Mouse (Mus musculus): Measurements from ENCODE around the gene Jmjd1c. TPM values are rescaled to one million over a fixed set of nuclear protein-coding genes. Genes with fewer than 3 reads are reported as not detected.

Gene Jmjd1c
- polyA plus RNA-seq, 1 experiment from 2014 or later = 42.4 TPM

- Histone ChIP-seq H3K9me3 (ENCODE audit: control insufficient read depth, low read length) (peaks cover 3% of the 10 kb centered on the region; the same call in 1 of the 2 replicates), H3K36me3 (ENCODE audit: control insufficient read depth, insufficient read depth, low read length) (peaks cover 23% of the 10 kb centered on the region), H3K4me3 (ENCODE audit: control insufficient read depth in 1 of 2, insufficient read depth in 1 of 2, low read depth in 1 of 2, low read length in 2 of 2) (no peak overlapping the region), H3K27ac (replicated peaks in 1 of 2; ENCODE audit: control insufficient read depth in 1 of 2, insufficient read depth in 1 of 2, low read depth in 2 of 2, low read length in 2 of 2) (no peak overlapping the region), H3K9ac (ENCODE audit: low read length) (no peak overlapping the region), H3K27me3 (ENCODE audit: control insufficient read depth, insufficient read depth, low read length) (no peaks in the 10 kb centered on the region), H3K4me2 (ENCODE audit: low read length) (no peak overlapping the region), H3K4me1 (ENCODE audit: control insufficient read depth in 2 of 2, insufficient read depth in 2 of 2, low read length in 2 of 2) (peaks cover 5 to 21% of the 10 kb centered on the region in 2 experiments)
- ATAC-seq (ENCODE audit: insufficient number of reproducible peaks, insufficient read depth, low FRiP score, low read depth) = no peak
- 70% methylated on average over 3 of the region's 3 CpGs for WGBS
Measured at GRCm38 (mm10) chr10:67193003-67193652, 97.2 kb downstream of the Jmjd1c start.

DNA sequence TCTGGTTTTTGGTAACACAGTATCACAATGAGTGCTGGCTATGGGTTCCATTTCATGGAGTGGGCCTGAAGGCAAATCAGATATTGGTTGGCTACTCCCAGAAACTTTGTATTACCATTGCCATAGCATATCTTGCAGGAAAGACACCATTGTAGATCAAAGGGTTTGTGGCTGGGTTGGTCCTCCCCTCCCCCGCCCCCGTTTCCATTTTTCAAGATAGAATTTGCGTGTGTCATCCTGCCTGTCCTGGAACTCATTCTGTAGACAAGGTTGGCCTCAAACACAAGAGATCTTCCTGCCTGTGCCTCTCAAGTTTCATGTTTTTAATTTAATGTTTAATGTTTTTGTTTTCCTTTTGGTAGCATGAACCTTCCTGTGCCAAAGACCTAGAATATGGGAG lies 98.1 kb downstream of the Jmjd1c start:
- ATAC-seq (ENCODE audit: insufficient number of reproducible peaks, insufficient read depth, low FRiP score, low read depth) = no peak
- no peak overlapping the region for H3K4me2 ChIP-seq (ENCODE audit: low read length)
- no peaks in the 10 kb centered on the region for H3K27me3 ChIP-seq (ENCODE audit: control insufficient read depth, insufficient read depth, low read length)
- peaks cover 3% of the 10 kb centered on the region; the same call in 1 of the 2 replicates for H3K9me3 ChIP-seq (ENCODE audit: control insufficient read depth, low read length)
- no peak overlapping the region for H3K9ac ChIP-seq (ENCODE audit: low read length)
- 95% methylated on average over 3 of the region's 3 CpGs for WGBS
- no peak overlapping the region for H3K27ac ChIP-seq (replicated peaks in 1 of 2; ENCODE audit: control insufficient read depth in 1 of 2, insufficient read depth in 1 of 2, low read depth in 2 of 2, low read length in 2 of 2)
- H3K4me1 ChIP-seq (ENCODE audit: control insufficient read depth in 2 of 2, insufficient read depth in 2 of 2, low read length in 2 of 2) = peaks cover 4 to 16% of the 10 kb centered on the region in 2 experiments
- H3K4me3 ChIP-seq (ENCODE audit: control insufficient read depth in 1 of 2, insufficient read depth in 1 of 2, low read depth in 1 of 2, low read length in 2 of 2) = no peak overlapping the region
- H3K36me3 ChIP-seq (ENCODE audit: control insufficient read depth, insufficient read depth, low read length) = peaks cover 23% of the 10 kb centered on the region

- 97% methylated on average over 1 of the region's 1 CpGs for WGBS
- Histone ChIP-seq H3K4me1 (ENCODE audit: control insufficient read depth in 2 of 2, insufficient read depth in 2 of 2, low read length in 2 of 2) (peaks cover 3 to 22% of the 10 kb centered on the region in 2 experiments; a peak in 3 of 4 replicates), H3K4me3 (ENCODE audit: control insufficient read depth in 1 of 2, insufficient read depth in 1 of 2, low read depth in 1 of 2, low read length in 2 of 2) (no peak overlapping the region), H3K9me3 (ENCODE audit: control insufficient read depth, low read length) (peaks cover 3% of the 10 kb centered on the region; the same call in 1 of the 2 replicates), H3K27ac (replicated peaks in 1 of 2; ENCODE audit: control insufficient read depth in 1 of 2, insufficient read depth in 1 of 2, low read depth in 2 of 2, low read length in 2 of 2) (no peak overlapping the region), H3K36me3 (ENCODE audit: control insufficient read depth, insufficient read depth, low read length) (peaks cover 16% of the 10 kb centered on the region), H3K4me2 (ENCODE audit: low read length) (no peak overlapping the region), H3K27me3 (ENCODE audit: control insufficient read depth, insufficient read depth, low read length) (no peaks in the 10 kb centered on the region), H3K9ac (ENCODE audit: low read length) (no peak overlapping the region)
- no peak for ATAC-seq (ENCODE audit: insufficient number of reproducible peaks, insufficient read depth, low FRiP score, low read depth)
Measured at GRCm38 (mm10) chr10:67195671-67196070, 99.7 kb downstream of the Jmjd1c start.

DNA sequence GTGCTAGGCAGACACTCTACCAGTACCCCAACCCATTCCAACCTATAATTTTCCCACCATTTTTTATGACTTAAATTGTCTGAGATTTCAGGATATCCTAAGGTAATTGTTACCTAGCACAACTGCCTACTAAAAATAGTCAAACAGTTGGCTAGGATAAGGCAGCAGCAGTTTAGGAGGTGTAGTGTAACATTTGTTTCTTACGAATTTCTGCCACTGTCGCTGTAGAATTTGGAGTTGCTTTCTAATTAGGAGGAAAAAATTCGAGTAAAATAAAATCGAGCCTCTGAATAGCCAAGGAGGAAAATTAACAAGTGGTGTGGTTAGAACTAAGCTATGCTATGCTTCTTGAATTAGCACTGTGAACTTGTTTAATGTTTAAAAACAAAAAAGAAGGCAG lies 101.3 kb downstream of the Jmjd1c start:
- WGBS = 73% methylated on average over 4 of the region's 4 CpGs
- Histone ChIP-seq H3K27ac (replicated peaks in 1 of 2; ENCODE audit: control insufficient read depth in 1 of 2, insufficient read depth in 1 of 2, low read depth in 2 of 2, low read length in 2 of 2) (peak overlapping the region in 1 of 2 experiments; percentile 14; a peak in 1 of 4 replicates), H3K36me3 (ENCODE audit: control insufficient read depth, insufficient read depth, low read length) (peaks cover 11% of the 10 kb centered on the region), H3K9me3 (ENCODE audit: control insufficient read depth, low read length) (peaks cover 3% of the 10 kb centered on the region; the same call in 1 of the 2 replicates), H3K27me3 (ENCODE audit: control insufficient read depth, insufficient read depth, low read length) (no peaks in the 10 kb centered on the region), H3K4me1 (ENCODE audit: control insufficient read depth in 2 of 2, insufficient read depth in 2 of 2, low read length in 2 of 2) (peaks cover 3 to 24% of the 10 kb centered on the region in 2 experiments; a peak in 3 of 4 replicates), H3K9ac (ENCODE audit: low read length) (no peak overlapping the region), H3K4me3 (ENCODE audit: control insufficient read depth in 1 of 2, insufficient read depth in 1 of 2, low read depth in 1 of 2, low read length in 2 of 2) (no peak overlapping the region), H3K4me2 (ENCODE audit: low read length) (no peak overlapping the region)
- ATAC-seq (ENCODE audit: insufficient number of reproducible peaks, insufficient read depth, low FRiP score, low read depth) = no peak

- ATAC-seq (ENCODE audit: insufficient number of reproducible peaks, insufficient read depth, low FRiP score, low read depth) = no peak
Measured at GRCm38 (mm10) chr10:67197829-67198228, 101.9 kb downstream of the Jmjd1c start.

GRCm38 (mm10) chr10:67201769-67202168 lies 105.8 kb downstream of the Jmjd1c start:
- Histone ChIP-seq H3K36me3 (ENCODE audit: control insufficient read depth, insufficient read depth, low read length) (no peaks in the 10 kb centered on the region), H3K27me3 (ENCODE audit: control insufficient read depth, insufficient read depth, low read length) (no peaks in the 10 kb centered on the region), H3K9ac (ENCODE audit: low read length) (no peak overlapping the region), H3K27ac (replicated peaks in 1 of 2; ENCODE audit: control insufficient read depth in 1 of 2, insufficient read depth in 1 of 2, low read depth in 2 of 2, low read length in 2 of 2) (no peak overlapping the region), H3K9me3 (ENCODE audit: control insufficient read depth, low read length) (no peaks in the 10 kb centered on the region), H3K4me2 (ENCODE audit: low read length) (no peak overlapping the region), H3K4me3 (ENCODE audit: control insufficient read depth in 1 of 2, insufficient read depth in 1 of 2, low read depth in 1 of 2, low read length in 2 of 2) (no peak overlapping the region), H3K4me1 (ENCODE audit: control insufficient read depth in 2 of 2, insufficient read depth in 2 of 2, low read length in 2 of 2) (peaks cover 4 to 26% of the 10 kb centered on the region in 2 experiments)
- ATAC-seq (ENCODE audit: insufficient number of reproducible peaks, insufficient read depth, low FRiP score, low read depth) = no peak

More at GRCm38 (mm10) chr10:67197829-67198228, 101.9 kb downstream of the Jmjd1c start:
- Histone ChIP-seq H3K27ac (replicated peaks in 1 of 2; ENCODE audit: control insufficient read depth in 1 of 2, insufficient read depth in 1 of 2, low read depth in 2 of 2, low read length in 2 of 2) (no peak overlapping the region), H3K27me3 (ENCODE audit: control insufficient read depth, insufficient read depth, low read length) (no peaks in the 10 kb centered on the region), H3K9me3 (ENCODE audit: control insufficient read depth, low read length) (no peaks in the 10 kb centered on the region), H3K9ac (ENCODE audit: low read length) (no peak overlapping the region), H3K36me3 (ENCODE audit: control insufficient read depth, insufficient read depth, low read length) (peaks cover 6% of the 10 kb centered on the region), H3K4me1 (ENCODE audit: control insufficient read depth in 2 of 2, insufficient read depth in 2 of 2, low read length in 2 of 2) (peaks cover 3 to 24% of the 10 kb centered on the region in 2 experiments; a peak in 3 of 4 replicates), H3K4me2 (ENCODE audit: low read length) (no peak overlapping the region), H3K4me3 (ENCODE audit: control insufficient read depth in 1 of 2, insufficient read depth in 1 of 2, low read depth in 1 of 2, low read length in 2 of 2) (no peak overlapping the region)
- WGBS = 58% methylated on average over 2 of the region's 2 CpGs

- H3K9me3 ChIP-seq (ENCODE audit: control insufficient read depth, low read length) = no peaks in the 10 kb centered on the region
- 84% methylated on average over 6 of the region's 6 CpGs for WGBS
- no peak for ATAC-seq (ENCODE audit: insufficient number of reproducible peaks, insufficient read depth, low FRiP score, low read depth)
- no peaks in the 10 kb centered on the region for H3K27me3 ChIP-seq (ENCODE audit: control insufficient read depth, insufficient read depth, low read length)
- no peak overlapping the region for H3K4me3 ChIP-seq (ENCODE audit: control insufficient read depth in 1 of 2, insufficient read depth in 1 of 2, low read depth in 1 of 2, low read length in 2 of 2)
- H3K9ac ChIP-seq (ENCODE audit: low read length) = no peak overlapping the region
- no peak overlapping the region for H3K27ac ChIP-seq (replicated peaks in 1 of 2; ENCODE audit: control insufficient read depth in 1 of 2, insufficient read depth in 1 of 2, low read depth in 2 of 2, low read length in 2 of 2)
- H3K4me1 ChIP-seq (ENCODE audit: control insufficient read depth in 2 of 2, insufficient read depth in 2 of 2, low read length in 2 of 2) = peaks cover 2 to 22% of the 10 kb centered on the region in 2 experiments
- H3K4me2 ChIP-seq (ENCODE audit: low read length) = no peak overlapping the region
- H3K36me3 ChIP-seq (ENCODE audit: control insufficient read depth, insufficient read depth, low read length) = no peaks in the 10 kb centered on the region
Measured at GRCm38 (mm10) chr10:67202470-67202869, 106.5 kb downstream of the Jmjd1c start.

Data from heart, embryonic 14.5 days (tissue).